Mouse (Mus musculus): ENCODE data around the gene Scgb2b7.
"Not testable (repeated sequence)": the region's sequence is repeated elsewhere in the genome, so short reads cannot be mapped to it uniquely, and the experiment has no call there.

Gene Scgb2b7

DNA sequence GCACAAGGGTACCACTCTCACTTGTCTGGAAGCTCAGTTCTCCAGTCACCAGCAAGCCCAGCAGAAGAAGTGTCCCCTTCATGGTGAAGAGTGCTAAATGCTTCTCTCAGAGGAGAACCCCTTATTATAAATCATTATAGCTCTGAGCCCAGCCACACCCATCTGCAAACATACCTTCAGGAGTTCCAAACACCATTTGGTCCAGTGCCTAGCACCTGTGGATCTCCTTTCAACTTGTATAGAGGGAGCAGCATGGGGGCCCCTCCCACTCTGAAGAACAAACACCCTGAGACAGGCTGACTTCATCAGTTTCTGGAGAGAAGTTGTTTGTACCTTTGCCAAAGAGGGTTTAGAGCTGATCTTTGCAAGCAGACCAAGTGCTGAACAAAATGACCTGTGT lies at the start of gene Scgb2b7:
Gene Scgb2b7, minus strand, starts transcription at position 101 of the 400 bp plus-strand sequence.
- not testable (repeated sequence) for DNase-seq (ENCODE audit: low read depth, low spot score)

DNA sequence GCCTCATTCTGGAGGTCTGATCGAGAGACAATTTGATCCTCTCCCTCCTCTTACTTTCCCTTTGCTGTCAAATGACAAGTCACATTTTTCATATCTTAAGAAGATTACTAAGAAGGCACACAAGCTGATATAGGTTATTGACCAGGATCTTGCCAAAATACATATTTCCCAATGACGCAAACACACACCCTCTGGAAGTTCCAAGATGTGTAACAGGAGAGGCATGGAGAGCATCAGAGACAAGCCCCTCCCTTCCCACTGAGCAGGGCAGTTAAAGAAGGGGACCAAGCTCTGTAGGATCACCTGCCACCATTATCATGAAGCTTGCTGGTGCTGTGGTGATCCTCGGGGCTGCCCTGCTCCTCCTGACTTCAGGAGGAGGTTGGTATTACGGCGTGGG lies 6.8 kb upstream of the Scgb2b7 start, which contains the start of gene Scgb1b7:
Gene Scgb1b7, plus strand, starts transcription at position 301 of the 400 bp plus-strand sequence.
- not testable (repeated sequence) for DNase-seq (ENCODE audit: low read depth, low spot score)
